Mouse (Mus musculus): ENCODE results near the gene Pbxip1. TPM values are rescaled to one million over a fixed set of nuclear protein-coding genes. Genes with fewer than 3 reads are reported as not detected.

Pbxip1 gene
- polyA plus RNA-seq, 1 experiment from 2014 or later, result 19.9 TPM

GRCm38 (mm10) chr3:89486111-89486510 lies 49.6 kb downstream of the Pbxip1 start:
- no peak overlapping the region for H3K27ac ChIP-seq (replicated peaks)
- H3K27me3 ChIP-seq (ENCODE audit: low read depth, poor library complexity, severe bottlenecking), result peaks cover 16% of the 10 kb centered on the region
- DNase-seq (ENCODE audit: low spot score), result no peak
- no peaks in the 10 kb centered on the region for H3K36me3 ChIP-seq
- WGBS, result 89% methylated on average over 8 of the region's 8 CpGs
- H3K9me3 ChIP-seq (replicated peaks), result no peaks in the 10 kb centered on the region
- H3K4me1 ChIP-seq, result peaks cover 12% of the 10 kb centered on the region
- H3K4me3 ChIP-seq, result no peak overlapping the region

DNA sequence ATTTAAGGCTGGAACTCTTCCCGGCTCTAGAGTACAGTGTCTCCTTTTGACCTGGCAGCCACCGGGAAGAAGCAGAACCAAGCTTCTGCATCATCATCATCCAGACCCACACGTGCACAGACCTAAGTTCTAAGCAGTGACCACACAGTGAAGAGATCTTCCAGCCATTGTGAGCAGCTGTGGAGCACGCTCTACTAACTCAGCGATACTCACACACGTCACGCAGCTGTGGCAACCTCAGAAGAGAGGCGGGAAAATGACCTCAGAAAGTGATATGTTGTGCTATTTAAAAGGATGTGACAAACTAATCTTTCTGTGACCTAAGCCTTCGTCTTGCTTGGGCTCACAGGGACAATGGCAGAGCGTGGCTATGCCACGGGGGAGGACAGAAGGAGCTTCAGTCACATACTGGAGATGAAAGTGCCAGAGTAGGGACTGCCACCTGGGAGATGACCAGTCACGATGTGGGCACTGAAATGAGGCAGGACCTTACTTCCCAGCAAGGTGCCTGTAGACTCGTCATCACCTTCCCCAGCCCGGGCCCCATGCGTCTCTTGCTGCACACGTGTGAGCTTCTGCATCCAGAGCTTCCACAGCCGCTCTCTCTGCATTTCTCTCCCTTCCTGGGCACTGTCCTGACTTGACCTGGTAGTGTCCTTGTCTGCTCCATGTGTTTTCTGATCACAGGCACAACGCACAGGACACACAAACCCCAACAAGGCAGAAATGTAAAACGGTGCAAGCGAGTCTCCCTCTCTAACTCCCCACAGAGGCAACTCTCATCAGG lies 50.6 kb downstream of the Pbxip1 start:
- H3K27ac ChIP-seq (replicated peaks), result no peak overlapping the region
- peaks cover 13% of the 10 kb centered on the region for H3K4me1 ChIP-seq
- DNase-seq (ENCODE audit: low spot score), result no peak
- H3K36me3 ChIP-seq, result no peaks in the 10 kb centered on the region
- H3K27me3 ChIP-seq (ENCODE audit: low read depth, poor library complexity, severe bottlenecking), result peaks cover 16% of the 10 kb centered on the region
- no peak overlapping the region for H3K4me3 ChIP-seq
- 68% methylated on average over 20 of the region's 20 CpGs for WGBS
- no peaks in the 10 kb centered on the region for H3K9me3 ChIP-seq (replicated peaks)

- no peaks in the 10 kb centered on the region for H3K9me3 ChIP-seq (replicated peaks)
- H3K27me3 ChIP-seq (ENCODE audit: low read depth, poor library complexity, severe bottlenecking), result peaks cover 7% of the 10 kb centered on the region; the same call in 1 of the 2 replicates
- no peaks in the 10 kb centered on the region for H3K36me3 ChIP-seq
- H3K27ac ChIP-seq (replicated peaks), result no peak overlapping the region
- WGBS, result 89% methylated on average over 3 of the region's 3 CpGs
- no peak overlapping the region for H3K4me3 ChIP-seq
- H3K4me1 ChIP-seq, result peaks cover 17% of the 10 kb centered on the region
- DNase-seq (ENCODE audit: low spot score), result no peak
These were observed 54.3 kb downstream of the Pbxip1 start for GRCm38 (mm10) chr3:89490790-89491189.

GRCm38 (mm10) chr3:89491559-89491958 lies 55.1 kb downstream of the Pbxip1 start:
- DNase-seq (ENCODE audit: low spot score), result no peak
- H3K27me3 ChIP-seq (ENCODE audit: low read depth, poor library complexity, severe bottlenecking), result peaks cover 7% of the 10 kb centered on the region; the same call in 1 of the 2 replicates
- WGBS, result 94% methylated on average over 5 of the region's 5 CpGs
- peaks cover 17% of the 10 kb centered on the region for H3K4me1 ChIP-seq
- no peaks in the 10 kb centered on the region for H3K9me3 ChIP-seq (replicated peaks)
- no peak overlapping the region for H3K27ac ChIP-seq (replicated peaks)
- no peak overlapping the region for H3K4me3 ChIP-seq
- H3K36me3 ChIP-seq, result no peaks in the 10 kb centered on the region

DNA sequence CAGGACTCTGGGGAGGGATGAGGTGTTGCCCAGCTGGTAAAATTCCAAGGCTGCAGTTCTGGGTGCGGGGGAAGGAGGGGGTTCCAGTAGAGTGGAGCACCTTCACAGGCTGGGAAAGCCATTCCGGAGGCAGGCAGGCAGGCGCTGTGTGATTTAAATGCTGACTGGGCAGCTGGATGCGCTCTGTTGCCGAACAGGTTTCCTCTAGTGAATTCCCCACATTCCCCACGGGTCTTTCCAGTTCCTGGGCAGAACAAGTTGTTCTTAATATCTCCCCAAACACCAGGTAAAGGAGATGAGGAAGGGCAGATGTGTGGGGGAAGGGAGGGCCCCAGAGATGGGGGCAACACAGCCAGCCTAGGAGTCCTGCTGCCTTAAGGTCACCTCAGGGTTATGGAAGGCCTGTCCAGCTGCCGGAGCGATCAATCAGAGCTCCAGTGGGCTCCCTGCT lies 56.2 kb downstream of the Pbxip1 start:
- no peak for DNase-seq (ENCODE audit: low spot score)
- peaks cover 11% of the 10 kb centered on the region for H3K4me1 ChIP-seq
- no peaks in the 10 kb centered on the region for H3K9me3 ChIP-seq (replicated peaks)
- no peak overlapping the region for H3K4me3 ChIP-seq
- no peaks in the 10 kb centered on the region for H3K36me3 ChIP-seq
- WGBS, result 58% methylated on average over 8 of the region's 8 CpGs
- H3K27me3 ChIP-seq (ENCODE audit: low read depth, poor library complexity, severe bottlenecking), result no peaks in the 10 kb centered on the region
- H3K27ac ChIP-seq (replicated peaks), result no peak overlapping the region; the same call in 1 of the 2 replicates

DNA sequence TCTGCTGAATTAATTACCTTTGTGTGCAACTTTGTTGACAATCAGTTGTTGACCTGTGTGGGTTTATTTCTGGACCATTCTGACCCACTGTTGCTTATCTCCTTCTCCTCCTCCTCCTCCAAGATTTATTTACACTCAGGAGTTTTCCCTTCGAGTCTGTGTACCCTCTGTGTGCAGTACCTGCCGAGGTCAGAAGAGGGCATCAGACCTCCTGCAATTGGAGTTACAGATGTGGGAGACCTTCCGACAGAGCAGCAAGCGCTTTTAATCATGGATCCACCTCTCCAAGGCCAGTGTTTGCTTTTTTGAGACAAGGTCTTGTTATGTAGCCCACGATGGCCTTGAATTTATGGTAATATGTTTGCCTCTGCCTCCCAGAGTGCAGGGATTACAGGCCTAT lies 58.1 kb downstream of the Pbxip1 start:
- H3K27ac ChIP-seq (replicated peaks), result no peak overlapping the region
- H3K27me3 ChIP-seq (ENCODE audit: low read depth, poor library complexity, severe bottlenecking), result no peaks in the 10 kb centered on the region
- DNase-seq (ENCODE audit: low spot score), result no peak
- H3K9me3 ChIP-seq (replicated peaks), result no peaks in the 10 kb centered on the region
- H3K36me3 ChIP-seq, result no peaks in the 10 kb centered on the region
- 89% methylated on average over 5 of the region's 5 CpGs for WGBS
- H3K4me3 ChIP-seq, result no peak overlapping the region
- peaks cover 11% of the 10 kb centered on the region for H3K4me1 ChIP-seq

- H3K4me3 ChIP-seq, result no peak overlapping the region
- H3K27ac ChIP-seq (replicated peaks), result no peak overlapping the region
- WGBS, result 68% methylated on average over 3 of the region's 3 CpGs
- peaks cover 11% of the 10 kb centered on the region for H3K4me1 ChIP-seq
- no peak for DNase-seq (ENCODE audit: low spot score)
- H3K27me3 ChIP-seq (ENCODE audit: low read depth, poor library complexity, severe bottlenecking), result no peaks in the 10 kb centered on the region
- H3K9me3 ChIP-seq (replicated peaks), result no peaks in the 10 kb centered on the region
- H3K36me3 ChIP-seq, result no peaks in the 10 kb centered on the region
These were observed 59.9 kb downstream of the Pbxip1 start for GRCm38 (mm10) chr3:89496366-89496765.

GRCm38 (mm10) chr3:89499696-89500095 lies 63.2 kb downstream of the Pbxip1 start:
- no peaks in the 10 kb centered on the region for H3K9me3 ChIP-seq (replicated peaks)
- 59% methylated on average over 7 of the region's 7 CpGs for WGBS
- H3K36me3 ChIP-seq, result no peaks in the 10 kb centered on the region
- H3K4me3 ChIP-seq, result no peak overlapping the region
- no peaks in the 10 kb centered on the region for H3K27me3 ChIP-seq (ENCODE audit: low read depth, poor library complexity, severe bottlenecking)
- H3K27ac ChIP-seq (replicated peaks), result no peak overlapping the region
- no peak for DNase-seq (ENCODE audit: low spot score)
- no peaks in the 10 kb centered on the region for H3K4me1 ChIP-seq

Other genes with a start within 250 kb of the Pbxip1 start
- gene Gba, start 233.8 kb upstream of the Pbxip1 start, polyA plus RNA-seq (2016; fragmentation: Nextera tagmentation; extraction: Ambion mirVana), result 37.1 and 41.5 TPM in 2 replicates
- gene Thbs3, start 221.5 kb upstream of the Pbxip1 start, polyA plus RNA-seq (2016; fragmentation: Nextera tagmentation; extraction: Ambion mirVana), result 82.2 and 108 TPM in 2 replicates
- 238 TPM in 2 replicates for gene Mtx1, start 209.6 kb upstream of the Pbxip1 start, polyA plus RNA-seq (2016; fragmentation: Nextera tagmentation; extraction: Ambion mirVana)
- gene Muc1, start 207.6 kb upstream of the Pbxip1 start, polyA plus RNA-seq (2016; fragmentation: Nextera tagmentation; extraction: Ambion mirVana), result 1.8 and 3.4 TPM in 2 replicates
- 268 and 282 TPM in 2 replicates for gene Krtcap2, start 190.7 kb upstream of the Pbxip1 start, polyA plus RNA-seq (2016; fragmentation: Nextera tagmentation; extraction: Ambion mirVana)
- gene Trim46, start 190.4 kb upstream of the Pbxip1 start, polyA plus RNA-seq (2016; fragmentation: Nextera tagmentation; extraction: Ambion mirVana), result 5.7 and 11.5 TPM in 2 replicates
- 94.9 and 101 TPM in 2 replicates for gene Dpm3, start 177.3 kb upstream of the Pbxip1 start, polyA plus RNA-seq (2016; fragmentation: Nextera tagmentation; extraction: Ambion mirVana)
- 29.8 and 34.3 TPM in 2 replicates for gene Slc50a1, start 166.1 kb upstream of the Pbxip1 start, polyA plus RNA-seq (2016; fragmentation: Nextera tagmentation; extraction: Ambion mirVana)
- gene Efna1, start 155.6 kb upstream of the Pbxip1 start, polyA plus RNA-seq (2016; fragmentation: Nextera tagmentation; extraction: Ambion mirVana), result 11.8 TPM in 2 replicates
- gene Efna3, start 113.7 kb upstream of the Pbxip1 start, polyA plus RNA-seq (2016; fragmentation: Nextera tagmentation; extraction: Ambion mirVana), result 3.9 and 7.0 TPM in 2 replicates
- 20.5 and 21.9 TPM in 2 replicates for gene Efna4, start 98.7 kb upstream of the Pbxip1 start, polyA plus RNA-seq (2016; fragmentation: Nextera tagmentation; extraction: Ambion mirVana)
- gene Adam15, start 86.7 kb upstream of the Pbxip1 start, polyA plus RNA-seq (2016; fragmentation: Nextera tagmentation; extraction: Ambion mirVana), result 30.5 and 34.9 TPM in 2 replicates
- gene Dcst2, start 74.7 kb upstream of the Pbxip1 start, polyA plus RNA-seq (2016; fragmentation: Nextera tagmentation; extraction: Ambion mirVana), result 0.11 and 0.12 TPM in 2 replicates
- 0.11 and 0.20 TPM in 2 replicates for gene Dcst1, start 71.5 kb upstream of the Pbxip1 start, polyA plus RNA-seq (2016; fragmentation: Nextera tagmentation; extraction: Ambion mirVana)
- gene Zbtb7b, start 41.9 kb upstream of the Pbxip1 start, polyA plus RNA-seq (2016; fragmentation: Nextera tagmentation; extraction: Ambion mirVana), result 0.39 and 0.83 TPM in 2 replicates
- 0.68 and 1.2 TPM in 2 replicates for gene Lenep, start 33.9 kb upstream of the Pbxip1 start, polyA plus RNA-seq (2016; fragmentation: Nextera tagmentation; extraction: Ambion mirVana)
- 27.9 and 34.2 TPM in 2 replicates for gene Flad1, start 24.8 kb upstream of the Pbxip1 start, polyA plus RNA-seq (2016; fragmentation: Nextera tagmentation; extraction: Ambion mirVana)
- gene Cks1b, start 18.3 kb upstream of the Pbxip1 start, polyA plus RNA-seq (2016; fragmentation: Nextera tagmentation; extraction: Ambion mirVana), result 540 and 645 TPM in 2 replicates
- gene Shc1, start 18.3 kb upstream of the Pbxip1 start, polyA plus RNA-seq (2016; fragmentation: Nextera tagmentation; extraction: Ambion mirVana), result 51.8 TPM in 2 replicates
- 41.9 and 43.3 TPM in 2 replicates for gene Pygo2, start 6.5 kb upstream of the Pbxip1 start, polyA plus RNA-seq (2016; fragmentation: Nextera tagmentation; extraction: Ambion mirVana)
- 79.0 and 79.2 TPM in 2 replicates for gene Pmvk, start 17.8 kb downstream of the Pbxip1 start, polyA plus RNA-seq (2016; fragmentation: Nextera tagmentation; extraction: Ambion mirVana)
- 0.68 and 1.1 TPM in 2 replicates for gene Kcnn3, start 83.5 kb downstream of the Pbxip1 start, polyA plus RNA-seq (2016; fragmentation: Nextera tagmentation; extraction: Ambion mirVana)